Mouse (Mus musculus) MEL (cell line): ENCODE measurements around the gene Nos1ap.

ENCODE experiments used
- CTCF ChIP-seq, 3 experiments: IDR thresholded peaks in 2 of 3; conservative IDR thresholded peaks in 1 of 3; 2 replicates each; pipeline ENCODE4 v1.5.1; 2011 to 2012; ENCODE audit warnings: low read length in 3 of 3, low read depth in 2 of 3, mild to moderate bottlenecking in 2 of 3, improper control_type of control experiment in 1 of 3, inconsistent platforms in 1 of 3, mixed read lengths in 1 of 3, moderate library complexity in 1 of 3; ENCODE audit not compliant: control insufficient read depth in 1 of 3, insufficient read depth in 1 of 3, poor library complexity in 1 of 3, severe bottlenecking in 1 of 3
- RCOR1 ChIP-seq: IDR thresholded peaks from 2 replicates; pipeline ENCODE4 v1.6.1; 2012; ENCODE audit warnings: low read depth, mild to moderate bottlenecking, inconsistent platforms, low read length, improper control_type of control experiment

DNA sequence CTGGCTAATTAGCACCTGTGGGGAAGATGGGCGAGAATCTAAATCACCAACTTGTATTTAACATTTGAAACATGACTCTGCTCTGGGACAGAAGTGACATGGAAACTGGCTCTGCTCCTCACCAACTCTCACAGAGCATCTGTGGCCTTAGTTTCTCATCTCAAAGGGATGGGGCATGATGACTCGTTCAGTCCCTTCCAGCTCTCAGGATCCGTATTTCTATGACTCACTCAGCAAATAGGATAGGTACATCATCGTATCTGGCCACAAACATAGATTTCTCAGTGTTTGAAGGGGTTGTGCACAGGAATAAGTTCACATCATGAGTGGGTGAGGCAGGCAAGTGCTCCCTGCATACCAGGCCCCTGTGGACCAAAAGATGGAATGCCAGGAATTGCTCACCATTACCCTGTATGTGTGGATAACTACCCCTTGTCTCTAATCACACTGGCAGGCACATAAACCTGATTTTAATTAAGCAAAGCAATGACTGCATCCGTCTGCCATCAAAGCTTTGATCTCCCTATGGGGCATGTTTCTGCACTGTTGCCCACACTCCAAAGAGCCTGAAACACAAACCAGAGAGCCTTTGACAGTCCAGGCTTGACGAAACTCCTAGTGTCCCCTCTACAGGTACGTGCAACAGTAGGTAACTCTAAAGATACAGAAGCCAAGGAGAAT is 151.1 kb downstream of the Nos1ap start:
- TF ChIP-seq RCOR1 (no peak), CTCF (IDR thresholded peaks at IDR 0.05 in 2 of 3, conservative IDR thresholded peaks at IDR 0.05 in 1 of 3; ENCODE audit: control insufficient read depth in 1 of 3, insufficient read depth in 1 of 3, low read depth in 2 of 3, low read length in 3 of 3, poor library complexity in 1 of 3, severe bottlenecking in 1 of 3) (no peak)
